Mouse (Mus musculus) ovary, adult 18-20 months (tissue): Measurements from ENCODE around the gene Gm9732.
"Not testable (repeated sequence)": the region's sequence is repeated elsewhere in the genome, so short reads cannot be mapped to it uniquely, and the experiment has no call there.

Source experiments
- DNase-seq: peaks from one replicate; pipeline ENCODE4 v3.0.0; 2022; ENCODE audit warnings: low spot score, mixed read lengths

Gm9732 gene

GRCm38 (mm10) chr14:43274986-43275511, at the start of gene Gm9732:
Gene Gm9732, plus strand, starts transcription at chr14:43275036.
- not testable (repeated sequence) for DNase-seq

- not testable (repeated sequence) for DNase-seq
Measured at GRCm38 (mm10) chr14:43235204-43235603, 39.6 kb upstream of the Gm9732 start, which contains the start of gene Gm8122. Gene Gm8122, minus strand, starts transcription at chr14:43235304.

GRCm38 (mm10) chr14:43237769-43238168, 37.1 kb upstream of the Gm9732 start:
- DNase-seq, result not testable (repeated sequence)

GRCm38 (mm10) chr14:43249611-43250170, 25.1 kb upstream of the Gm9732 start:
- not testable (repeated sequence) for DNase-seq

- not testable (repeated sequence) for DNase-seq
Measured at GRCm38 (mm10) chr14:43250549-43251253, 24.1 kb upstream of the Gm9732 start.

GRCm38 (mm10) chr14:43256511-43256910, 18.3 kb upstream of the Gm9732 start:
- not testable (repeated sequence) for DNase-seq

GRCm38 (mm10) chr14:43258349-43258748, 16.5 kb upstream of the Gm9732 start, which contains the start of gene Gm8126:
Gene Gm8126, plus strand, starts transcription at chr14:43258649.
- not testable (repeated sequence) for DNase-seq

GRCm38 (mm10) chr14:43263421-43263820, 11.4 kb upstream of the Gm9732 start:
- DNase-seq, result not testable (repeated sequence)

GRCm38 (mm10) chr14:43268521-43269084, 6.2 kb upstream of the Gm9732 start:
- DNase-seq, result not testable (repeated sequence)

- DNase-seq, result not testable (repeated sequence)
Measured at GRCm38 (mm10) chr14:43269211-43269610, 5.6 kb upstream of the Gm9732 start.

GRCm38 (mm10) chr14:43273161-43273560, 1.7 kb upstream of the Gm9732 start:
- not testable (repeated sequence) for DNase-seq

GRCm38 (mm10) chr14:43275752-43276151, 916 bp downstream of the Gm9732 start:
- DNase-seq, result not testable (repeated sequence)

GRCm38 (mm10) chr14:43277468-43277867, 2.6 kb downstream of the Gm9732 start:
- DNase-seq, result not testable (repeated sequence)

- DNase-seq, result not testable (repeated sequence)
Measured at GRCm38 (mm10) chr14:43278146-43278545, 3.3 kb downstream of the Gm9732 start.

GRCm38 (mm10) chr14:43278681-43279080, 3.8 kb downstream of the Gm9732 start:
- not testable (repeated sequence) for DNase-seq

- DNase-seq, result not testable (repeated sequence)
Measured at GRCm38 (mm10) chr14:43293503-43293902, 18.7 kb downstream of the Gm9732 start, which contains the start of gene Gm8127. Gene Gm8127, minus strand, starts transcription at chr14:43293832.

- not testable (repeated sequence) for DNase-seq
Measured at GRCm38 (mm10) chr14:43319516-43319915, 44.7 kb downstream of the Gm9732 start.

- not testable (repeated sequence) for DNase-seq
Measured at GRCm38 (mm10) chr14:43328603-43329002, 53.8 kb downstream of the Gm9732 start.

GRCm38 (mm10) chr14:43331362-43331880, 56.6 kb downstream of the Gm9732 start:
- DNase-seq, result not testable (repeated sequence)

- DNase-seq, result not testable (repeated sequence)
Measured at GRCm38 (mm10) chr14:43337646-43338045, 62.8 kb downstream of the Gm9732 start.

- DNase-seq, result not testable (repeated sequence)
Measured at GRCm38 (mm10) chr14:43347711-43348110, 72.9 kb downstream of the Gm9732 start, which contains the start of gene 1700001F09Rik. Gene 1700001F09Rik, minus strand, starts transcription at chr14:43347811.

- not testable (repeated sequence) for DNase-seq
Measured at GRCm38 (mm10) chr14:43352944-43353343, 78.1 kb downstream of the Gm9732 start.
